Mouse (Mus musculus) layer of hippocampus, adult 9-11 months (tissue): ENCODE results near the gene Ssr2.
"Not testable (repeated sequence)": the region's sequence is repeated elsewhere in the genome, so short reads cannot be mapped to it uniquely, and the experiment has no call there.

ENCODE experiments used
- DNase-seq: peaks from one replicate; pipeline ENCODE4 v3.0.0; 2022

Gene Ssr2

DNA sequence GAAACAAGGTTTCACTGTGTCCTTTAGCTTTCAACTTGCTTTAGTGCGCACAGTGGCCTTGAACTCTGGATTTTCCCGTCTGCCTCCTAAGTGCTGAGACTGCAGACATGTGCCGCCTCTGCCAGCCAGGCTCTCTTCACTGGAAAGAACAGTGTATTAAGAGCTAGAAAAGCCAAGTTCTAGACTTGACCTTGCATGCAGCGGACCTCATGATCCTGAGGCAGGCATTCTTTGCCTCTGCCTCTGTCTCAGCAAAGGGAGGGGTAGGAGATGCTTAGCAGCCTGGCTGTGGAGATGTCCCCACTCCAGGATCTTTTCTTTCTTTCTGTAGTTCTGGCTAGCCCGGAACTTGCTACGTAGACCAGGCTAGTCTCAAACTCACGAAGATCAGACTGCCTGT lies 29.2 kb downstream of the Ssr2 start:
- DNase-seq: no peak

DNA sequence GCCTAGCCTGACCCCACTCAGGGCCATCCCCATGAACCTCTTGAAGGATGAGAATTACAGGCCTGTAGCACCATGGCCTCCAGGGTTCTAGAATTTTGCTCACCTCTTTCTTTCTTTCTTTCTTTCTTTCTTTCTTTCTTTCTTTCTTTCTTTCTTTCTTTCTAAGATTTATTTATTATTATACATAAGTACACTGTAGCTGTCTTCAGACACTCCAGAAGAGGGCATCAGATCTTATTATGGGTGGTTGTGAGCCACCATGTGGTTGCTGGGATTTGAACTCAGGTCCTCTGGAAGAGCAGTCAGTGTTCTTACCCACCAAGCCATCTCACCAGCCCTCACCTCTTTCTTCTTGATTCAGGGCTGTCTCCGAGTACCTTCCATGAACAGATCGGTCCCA lies 30.0 kb downstream of the Ssr2 start, which contains the start of gene Arhgef2:
TSS of gene Arhgef2 (plus strand) at position 301 of the 400 bp plus-strand sequence.
- DNase-seq: not testable (repeated sequence)

GRCm38 (mm10) chr3:88607065-88607757 lies 31.5 kb downstream of the Ssr2 start:
- DNase-seq: peak; percentile 85

DNA sequence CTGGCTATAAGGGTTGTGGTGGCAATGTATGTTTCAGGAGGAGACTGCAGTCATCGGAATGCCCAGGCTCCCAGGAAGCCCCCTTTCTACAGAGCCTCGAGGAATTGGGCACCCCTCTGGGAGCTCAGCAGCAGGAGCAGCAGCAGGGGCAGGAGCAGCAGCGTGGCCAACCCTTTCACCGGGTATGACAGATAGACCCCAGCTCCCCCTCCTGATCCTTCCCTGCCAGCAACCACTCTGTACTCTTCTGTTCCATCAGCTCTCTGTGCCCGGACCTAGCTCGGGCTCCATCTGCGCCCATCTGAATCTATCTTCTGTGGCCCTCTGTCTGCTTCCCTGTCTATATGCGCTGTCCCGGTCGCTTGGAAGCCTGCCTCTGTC lies 32.1 kb downstream of the Ssr2 start:
- DNase-seq: peak; percentile 35

GRCm38 (mm10) chr3:88609066-88609465 lies 33.4 kb downstream of the Ssr2 start:
- no peak for DNase-seq

- DNase-seq: no peak
Measured at GRCm38 (mm10) chr3:88614418-88614817, 38.7 kb downstream of the Ssr2 start.

- no peak for DNase-seq
Measured at GRCm38 (mm10) chr3:88615117-88615516, 39.4 kb downstream of the Ssr2 start.

- DNase-seq: no peak
Measured at GRCm38 (mm10) chr3:88615902-88616391, 40.3 kb downstream of the Ssr2 start.

DNA sequence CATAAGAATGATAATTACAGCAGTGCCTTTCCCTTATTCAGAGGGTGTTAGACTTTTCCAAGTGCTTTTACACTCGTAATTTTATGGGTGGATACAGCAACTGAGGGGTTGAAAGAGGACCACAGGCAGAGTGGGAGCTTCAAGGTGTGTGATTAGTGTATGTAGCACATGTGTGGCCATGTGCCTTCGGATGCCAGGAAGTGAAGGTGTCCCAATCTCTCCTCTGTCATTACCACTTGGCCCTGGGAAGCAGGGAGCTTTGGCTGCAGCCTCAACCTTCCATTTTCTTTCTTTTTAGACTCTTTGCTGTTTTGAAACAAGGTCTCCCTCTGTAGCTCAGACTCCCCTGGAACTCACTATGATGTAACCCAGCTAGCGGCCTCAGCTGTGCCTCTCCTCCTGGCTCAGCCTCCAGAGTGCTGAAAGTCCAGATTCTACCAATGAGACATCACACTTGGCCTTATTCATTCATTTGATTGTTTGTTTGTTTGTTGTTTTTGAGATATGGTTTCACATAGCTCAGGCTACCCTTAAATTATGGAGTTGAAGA lies 41.4 kb downstream of the Ssr2 start:
- no peak for DNase-seq

DNA sequence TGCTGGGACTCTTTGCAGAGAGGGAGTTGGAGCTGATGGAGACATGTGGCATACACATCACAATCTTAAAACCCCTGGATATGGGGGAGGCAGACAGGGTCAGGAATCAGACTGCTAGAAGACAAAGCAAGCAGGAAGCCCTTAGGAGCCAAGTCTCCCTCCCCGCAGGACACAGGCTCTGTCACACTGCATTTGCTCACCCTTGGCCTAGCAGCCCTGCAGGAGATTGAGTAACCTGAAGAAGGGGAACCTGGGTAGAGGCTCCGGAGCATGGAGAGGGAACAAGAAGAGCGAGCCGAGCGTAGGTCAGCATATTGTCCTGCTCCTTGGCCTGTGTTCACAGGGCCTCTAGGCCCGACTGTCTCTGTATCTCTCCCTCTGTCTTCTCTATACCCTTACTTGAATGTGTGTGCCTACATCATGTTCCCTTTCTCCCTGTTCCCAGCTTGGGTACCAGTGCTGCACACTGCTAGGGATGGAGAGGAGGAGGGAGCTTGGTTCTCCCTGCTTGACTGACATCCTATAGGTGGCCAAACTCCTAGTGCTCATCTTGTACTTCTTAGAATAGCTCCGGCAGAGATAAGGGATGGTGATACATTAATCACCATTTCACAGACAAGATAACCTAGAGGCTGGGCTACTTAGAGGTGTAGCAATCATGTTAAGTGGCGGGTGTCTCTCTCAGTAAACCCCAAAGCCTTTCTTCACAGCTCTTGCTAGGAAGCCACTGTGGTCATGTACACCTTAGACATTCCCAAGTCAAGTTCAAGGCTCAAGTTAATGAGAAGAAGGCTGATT lies 42.6 kb downstream of the Ssr2 start:
- no peak for DNase-seq

DNA sequence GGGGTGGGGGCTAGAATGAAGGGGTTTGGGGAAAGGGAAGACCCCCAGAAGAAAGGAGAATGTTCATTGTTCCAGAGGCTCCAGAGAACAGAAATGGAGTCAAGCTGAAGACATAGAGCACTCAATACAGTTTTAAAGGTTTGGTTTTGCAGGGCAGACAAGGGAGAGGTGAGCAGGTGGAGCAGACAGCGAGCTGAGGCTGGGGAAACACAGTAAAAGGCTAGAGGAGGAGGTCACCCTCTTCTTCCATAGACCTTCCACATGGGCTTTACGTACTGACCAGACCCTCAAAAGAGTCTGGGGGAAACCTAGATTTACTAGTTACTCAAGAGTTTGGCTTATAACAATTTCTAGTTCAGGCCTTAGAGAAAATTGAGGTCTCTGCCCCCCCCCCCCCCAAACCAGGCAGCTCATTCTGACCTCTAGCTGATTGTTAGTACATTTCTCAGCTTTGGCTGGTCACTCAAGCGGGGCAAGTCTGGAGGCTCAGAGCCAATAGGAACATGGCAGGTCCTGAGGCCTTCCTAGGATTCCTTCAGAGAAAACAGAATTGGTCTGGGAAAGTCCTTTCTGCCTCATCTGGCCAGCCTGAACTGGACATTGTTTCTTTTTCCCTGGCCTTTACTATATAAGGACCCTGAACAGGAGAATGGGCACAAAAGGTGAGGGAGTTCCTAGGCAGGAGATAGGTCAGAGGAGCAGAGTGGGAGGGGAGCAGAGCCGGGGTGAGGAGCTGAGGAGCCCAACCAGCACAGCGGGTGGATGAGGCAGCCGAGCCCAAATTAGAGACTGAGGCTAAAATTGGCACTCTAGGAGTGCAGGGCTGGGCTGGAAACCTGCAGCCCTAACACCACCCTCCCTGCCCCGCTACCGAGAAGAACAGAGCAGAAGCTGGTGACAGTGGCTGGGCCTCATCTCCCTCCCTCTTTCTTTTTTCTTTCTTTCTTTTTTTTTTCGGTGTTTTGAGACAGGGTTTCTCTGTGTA lies 43.7 kb downstream of the Ssr2 start:
- DNase-seq: no peak

DNA sequence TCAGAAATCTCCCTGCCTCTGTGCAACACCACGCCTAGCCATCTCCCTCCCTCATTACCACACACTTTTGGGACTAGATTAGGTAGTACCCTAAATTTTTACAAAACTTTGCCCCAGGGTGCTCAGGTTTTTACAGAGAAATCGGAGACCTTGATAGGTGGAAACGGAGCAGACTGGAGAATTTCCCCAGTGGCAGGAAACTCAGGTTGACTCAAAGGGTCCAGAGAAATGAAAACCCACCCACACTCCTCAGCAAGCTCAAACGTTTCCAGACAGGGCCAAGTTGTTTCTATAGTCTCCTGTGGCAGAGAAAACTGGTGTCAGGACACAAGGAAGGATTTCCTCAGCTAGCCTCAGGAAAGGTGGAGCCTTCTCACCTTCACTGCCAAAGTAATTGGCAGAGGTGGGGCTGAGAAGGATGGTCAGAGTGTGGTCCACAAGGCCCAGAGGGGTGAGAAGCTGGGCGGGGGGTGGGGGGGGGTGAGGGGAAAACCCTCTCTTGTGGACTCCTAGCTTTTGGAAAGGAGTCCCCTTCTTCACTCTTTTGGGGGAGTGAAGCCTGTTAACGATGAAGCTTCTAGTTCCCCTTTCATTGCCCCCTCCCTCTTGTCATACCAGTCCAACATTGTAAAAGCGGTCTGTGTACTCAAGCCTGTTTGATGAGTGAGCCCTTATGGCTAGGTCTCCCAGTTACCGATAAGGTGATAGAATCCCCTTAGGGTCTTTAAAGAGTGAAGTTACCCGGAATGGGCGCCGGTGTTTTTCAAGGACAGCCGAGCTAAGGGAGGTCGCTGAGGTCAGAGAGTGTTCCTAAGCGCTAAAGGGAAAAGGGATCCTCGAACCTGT lies 44.7 kb downstream of the Ssr2 start:
- no peak for DNase-seq

GRCm38 (mm10) chr3:88620992-88621536 lies 45.4 kb downstream of the Ssr2 start:
- peak; percentile 80 for DNase-seq

- no peak for DNase-seq
Measured at GRCm38 (mm10) chr3:88621537-88622112, 45.9 kb downstream of the Ssr2 start.

DNA sequence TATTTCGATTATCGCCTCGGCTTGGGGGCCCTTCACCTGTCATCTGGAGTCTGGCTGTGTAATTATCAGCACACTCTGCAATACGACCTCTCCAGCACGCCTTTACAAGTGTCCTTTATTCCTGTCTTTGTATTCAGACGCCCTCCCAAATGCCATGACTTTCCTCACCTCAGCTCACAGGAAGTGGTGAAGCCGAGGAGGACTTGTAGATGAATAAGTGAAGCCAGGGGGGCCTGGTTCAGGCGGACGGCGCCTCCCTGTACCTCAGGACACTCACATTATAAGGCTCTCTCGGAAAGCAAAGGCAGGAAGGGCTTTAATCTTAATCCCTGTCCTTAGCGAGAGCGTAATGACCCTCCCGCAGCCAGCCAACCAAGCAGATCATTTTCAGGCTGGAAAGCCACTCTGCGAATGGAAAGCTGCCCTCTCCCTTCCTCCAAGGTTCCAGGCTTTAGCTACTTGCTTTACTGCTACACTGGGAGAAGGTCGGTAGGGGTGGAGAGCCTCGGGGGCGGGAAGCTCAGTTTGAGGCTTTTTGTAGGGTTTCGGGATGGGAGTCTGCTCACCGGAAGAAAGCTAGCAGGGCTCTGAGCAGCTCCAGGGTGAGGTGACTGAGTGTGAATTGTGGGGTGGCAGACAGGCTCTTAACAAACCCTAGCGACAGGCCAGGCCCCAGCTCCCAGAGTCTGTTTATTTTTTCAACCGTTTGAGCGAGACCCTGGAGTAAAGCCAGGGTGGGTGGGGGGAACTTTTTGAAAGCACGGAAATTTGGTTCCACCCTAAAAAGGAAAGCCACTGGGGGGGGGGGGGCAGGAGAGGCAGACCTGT lies 46.7 kb downstream of the Ssr2 start:
- no peak for DNase-seq

GRCm38 (mm10) chr3:88622941-88623345 lies 47.3 kb downstream of the Ssr2 start:
- no peak for DNase-seq

DNA sequence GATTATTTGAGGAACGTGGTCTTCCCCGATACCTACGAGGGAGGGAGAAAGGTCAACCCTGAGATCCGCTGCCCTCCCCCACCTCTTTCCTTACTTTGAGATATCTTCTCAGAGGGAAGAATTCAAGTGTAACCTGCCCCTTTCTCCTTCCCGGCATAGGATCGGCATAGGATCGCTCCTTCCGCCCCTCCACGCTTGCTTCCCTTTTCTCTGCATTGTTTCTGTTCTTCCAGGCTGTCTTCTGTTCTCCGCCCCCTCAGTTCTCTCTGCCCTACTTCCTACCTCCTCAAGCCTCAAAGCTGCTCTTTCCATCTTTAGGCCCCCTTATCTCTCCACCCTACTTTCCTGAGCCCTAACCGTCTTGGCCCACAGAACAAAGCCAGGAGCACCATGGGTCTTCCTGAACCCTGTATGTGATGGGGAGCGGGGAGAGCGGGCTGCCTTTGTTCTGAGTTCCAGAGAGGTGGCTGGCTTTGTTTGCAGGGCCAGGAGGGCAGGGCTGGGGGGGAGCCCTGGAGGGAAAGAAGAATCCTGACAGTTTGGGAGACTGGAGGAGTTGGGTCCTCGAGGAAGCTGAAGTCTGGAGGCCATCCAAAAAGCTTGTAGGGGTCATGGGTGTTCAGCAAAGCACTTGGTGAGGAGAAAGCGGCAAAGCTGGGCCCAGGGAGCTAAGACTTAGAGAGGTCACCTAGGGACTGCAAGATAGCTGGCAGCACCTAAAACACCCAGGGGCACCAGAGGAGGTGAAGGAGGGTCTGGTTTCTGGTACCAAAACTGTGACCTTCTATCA lies 47.9 kb downstream of the Ssr2 start:
- DNase-seq: peak; percentile 55

- DNase-seq: no peak
Measured at GRCm38 (mm10) chr3:88624324-88624723, 48.6 kb downstream of the Ssr2 start.

- DNase-seq: no peak
Measured at GRCm38 (mm10) chr3:88624951-88625350, 49.3 kb downstream of the Ssr2 start.
